Mouse (Mus musculus): ENCODE data around the gene Ttc28.

DNA sequence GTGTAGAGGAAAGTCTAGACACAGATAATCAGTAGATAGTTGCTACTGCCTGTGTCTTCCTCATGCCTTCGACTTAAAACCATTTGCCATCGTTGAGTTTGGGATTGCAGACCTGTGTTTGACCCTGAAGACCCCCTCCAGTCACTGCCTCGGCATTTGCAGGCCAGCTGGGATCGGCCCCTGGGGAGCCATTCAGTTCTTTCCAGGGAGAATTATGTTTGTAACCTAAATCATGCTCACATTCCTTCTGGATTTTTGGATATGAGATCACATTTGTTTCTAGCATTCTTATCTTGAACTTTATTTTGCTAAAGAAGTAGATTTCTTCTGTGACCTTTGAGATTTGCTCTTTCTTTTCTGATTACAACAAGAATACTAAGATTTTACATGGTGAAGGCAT is 80.5 kb downstream of the Ttc28 start:
- TF ChIP-seq FOSL1 (IDR thresholded peaks at IDR 0.05; ENCODE audit: insufficient read depth, low read length, poor library complexity, severe bottlenecking): no peak
- no peak for TF ChIP-seq CTCF (IDR thresholded peaks at IDR 0.05; ENCODE audit: control insufficient read depth, insufficient read depth, insufficient read length)
- no peak for TF ChIP-seq USF1 (IDR thresholded peaks at IDR 0.05; ENCODE audit: low read depth)
- TF ChIP-seq MAX (IDR thresholded peaks at IDR 0.05): no peak
- TF ChIP-seq MYOG (IDR thresholded peaks at IDR 0.05; ENCODE audit: control insufficient read depth, extremely low read depth, insufficient read length): no peak
